Mouse (Mus musculus) heart, adult 2 months (tissue): ENCODE measurements around the gene Gm30191.

Experiments
- CTCF ChIP-seq: fragments of 200-600 bp; IDR thresholded peaks from 2 replicates; pipeline ENCODE4 v1.8.1; 2022; ENCODE audit warnings: antibody characterized with exemption, mild to moderate bottlenecking, moderate library complexity
- EP300 ChIP-seq: fragments of 200-500 bp; IDR thresholded peaks from 2 replicates; pipeline ENCODE4 v1.6.1; 2011; ENCODE audit warnings: low read depth, low read length, control low read depth; ENCODE audit not compliant: insufficient read depth

GRCm38 (mm10) chr4:134237582-134238278, 9.0 kb upstream of the Gm30191 start:
- no peak for TF ChIP-seq CTCF
- no peak for TF ChIP-seq EP300
